ENCODE assay signal across 18 mouse cellular contexts in the genomic region with DNA sequence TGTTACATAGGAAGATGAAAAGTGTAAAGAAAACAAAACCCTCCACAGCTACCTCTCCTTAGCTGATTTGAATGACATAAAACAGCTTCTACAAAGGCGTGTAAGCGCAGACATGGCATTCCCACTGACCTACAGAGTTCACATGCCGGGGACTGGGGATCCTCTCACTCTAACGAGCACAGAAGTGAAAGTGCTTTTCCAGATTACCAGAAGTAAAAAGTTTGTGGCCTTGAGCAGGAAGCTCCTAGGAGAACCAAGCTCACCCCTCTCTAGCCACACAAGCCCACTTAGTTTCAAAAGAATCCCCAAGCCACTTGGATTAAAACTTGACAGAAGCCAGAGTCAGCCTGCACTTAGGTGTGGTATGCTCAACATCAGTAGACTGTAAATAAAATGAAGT.
"Had no signal": no experiment of that assay in that cellular context is flagged by ENCODE, and none has a peak within 500 bp of the region (broad histone marks: within the 10 kb centered on the region; RNA-seq: fewer than 3 reads in every experiment).

No protein-coding gene starts in this region.

- DNase-seq: kidney, adult 9 months; kidney, postnatal 4 days; lung, embryonic 14.5 days; lung, postnatal 10 days; lung, postnatal 4 days; midbrain, embryonic 14.5 days; retina, postnatal 1 day; right cerebral cortex, postnatal 4 days; spleen, adult 18-20 months; thymus, postnatal 25 days had no signal

- H3K36me3 ChIP-seq: limb, embryonic 15.5 days; liver, embryonic 12.5 days; midbrain, embryonic 10.5 days; neural tube, embryonic 13.5 days had no signal

- H3K27me3 ChIP-seq: limb, embryonic 15.5 days; liver, embryonic 12.5 days; neural tube, embryonic 13.5 days had no signal

- H3K9me3 ChIP-seq: limb, embryonic 15.5 days; liver, embryonic 12.5 days; midbrain, embryonic 10.5 days; neural tube, embryonic 13.5 days had no signal

- H3K4me1 ChIP-seq: limb, embryonic 15.5 days; liver, embryonic 12.5 days; midbrain, embryonic 10.5 days; neural tube, embryonic 13.5 days had no signal

- H3K4me2 ChIP-seq: limb, embryonic 15.5 days; liver, embryonic 12.5 days; lung, embryonic 14.5 days; neural tube, embryonic 13.5 days had no signal

- H3K4me3 ChIP-seq: layer of hippocampus, adult 2 months; left cerebral cortex, adult 2 months; limb, embryonic 15.5 days; liver, embryonic 12.5 days; midbrain, embryonic 10.5 days; neural tube, embryonic 13.5 days had no signal

- ATAC-seq: inflammation-experienced regulatory T-cells, adult 6 months; liver, embryonic 12.5 days had no signal

- H3K27ac ChIP-seq: kidney, postnatal 0 days; layer of hippocampus, adult 2 months; left cerebral cortex, adult 2 months; limb, embryonic 15.5 days; liver, embryonic 12.5 days; midbrain, embryonic 10.5 days; neural tube, embryonic 13.5 days had no signal

- H3K9ac ChIP-seq: limb, embryonic 15.5 days; liver, embryonic 12.5 days; lung, embryonic 14.5 days; neural tube, embryonic 13.5 days had no signal
